Mouse (Mus musculus) adrenal gland, adult 18-20 months (tissue): ENCODE measurements around the gene Mrpl27. TPM values are rescaled to one million over a fixed set of nuclear protein-coding genes. Genes with fewer than 3 reads are reported as not detected.
"Not testable (repeated sequence)": the region's sequence is repeated elsewhere in the genome, so short reads cannot be mapped to it uniquely, and the experiment has no call there.

Experiments
- DNase-seq, 2 experiments: peaks; one replicate each; pipeline ENCODE4 v3.0.0; 2021 to 2022; ENCODE audit warnings: low spot score in 2 of 2
- total RNA-seq, 2 experiments: library from RNA; stranded (reverse); gene quantifications; 1 replicate in 1 of 2; 2 replicates in 1 of 2; pipeline ENCODE4 v1.2.3; 2021

Mrpl27 gene
- total RNA-seq, 2 experiments from 2014 or later, result 65.8 to 73.0 TPM

DNA sequence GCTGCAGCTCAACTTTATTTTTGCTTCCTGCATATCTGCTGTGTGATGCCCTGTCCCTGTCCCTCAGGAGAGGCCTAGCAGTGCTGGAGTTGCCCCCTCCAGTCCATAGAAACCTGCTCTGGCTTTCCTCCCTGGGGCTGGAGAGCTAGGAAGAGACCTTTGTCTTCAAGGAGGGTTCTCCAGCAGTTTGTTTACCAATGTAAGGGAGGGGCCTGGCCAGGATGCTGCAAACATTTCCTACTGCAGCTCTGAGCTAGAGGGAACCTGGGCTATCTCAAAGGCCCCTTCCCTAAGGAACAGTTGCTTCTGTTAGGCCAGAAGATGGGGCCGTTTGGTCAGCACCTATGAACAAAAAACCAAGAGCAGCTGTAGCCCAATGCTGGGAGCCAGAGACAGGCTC is 7.8 kb downstream of the Mrpl27 start:
- DNase-seq, result no peak

DNA sequence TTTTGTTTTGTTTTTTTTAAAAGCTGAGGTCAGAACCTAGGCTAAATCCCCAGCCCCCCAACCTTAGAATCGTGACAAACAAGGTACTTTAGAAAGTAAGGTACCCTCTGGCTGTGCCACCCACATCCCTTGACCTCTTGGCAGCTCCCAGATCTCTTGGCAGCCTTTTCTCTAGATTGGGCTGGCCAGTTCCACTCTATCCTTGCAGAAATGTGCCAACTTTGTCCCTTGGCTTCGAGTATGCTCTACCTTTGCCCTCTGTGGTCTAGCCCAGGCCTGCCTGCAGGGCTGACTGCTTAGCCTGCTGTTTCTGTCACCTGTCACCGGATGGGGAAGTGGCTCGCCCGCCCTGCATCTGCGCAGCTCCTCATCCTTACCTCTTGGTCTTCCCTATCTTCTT is 11.7 kb downstream of the Mrpl27 start:
- DNase-seq, result no peak

- DNase-seq, result no peak
These were observed 21.4 kb downstream of the Mrpl27 start for GRCm38 (mm10) chr11:94674984-94675383.

DNA sequence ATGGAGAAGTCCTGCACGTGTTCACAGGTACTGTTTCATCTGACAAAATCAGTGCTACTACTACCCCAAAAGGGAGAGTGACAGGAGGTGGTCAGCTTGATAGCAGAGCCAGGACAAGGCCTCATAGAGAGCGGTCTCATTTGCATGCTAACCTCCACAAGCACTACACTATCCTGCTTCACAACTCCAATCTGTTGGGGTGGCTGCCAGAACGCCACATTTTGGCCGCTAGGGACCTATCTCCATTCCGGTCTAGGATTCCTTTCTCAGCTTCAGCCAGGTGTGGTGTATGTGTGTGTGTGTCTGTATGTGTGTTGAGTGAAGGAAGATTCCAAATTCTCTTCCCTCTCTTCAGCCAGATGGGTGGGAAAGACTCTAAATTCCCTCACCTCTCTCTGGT is 21.9 kb downstream of the Mrpl27 start:
- no peak for DNase-seq

GRCm38 (mm10) chr11:94676308-94676707 is 22.7 kb downstream of the Mrpl27 start:
- DNase-seq, result no peak

DNA sequence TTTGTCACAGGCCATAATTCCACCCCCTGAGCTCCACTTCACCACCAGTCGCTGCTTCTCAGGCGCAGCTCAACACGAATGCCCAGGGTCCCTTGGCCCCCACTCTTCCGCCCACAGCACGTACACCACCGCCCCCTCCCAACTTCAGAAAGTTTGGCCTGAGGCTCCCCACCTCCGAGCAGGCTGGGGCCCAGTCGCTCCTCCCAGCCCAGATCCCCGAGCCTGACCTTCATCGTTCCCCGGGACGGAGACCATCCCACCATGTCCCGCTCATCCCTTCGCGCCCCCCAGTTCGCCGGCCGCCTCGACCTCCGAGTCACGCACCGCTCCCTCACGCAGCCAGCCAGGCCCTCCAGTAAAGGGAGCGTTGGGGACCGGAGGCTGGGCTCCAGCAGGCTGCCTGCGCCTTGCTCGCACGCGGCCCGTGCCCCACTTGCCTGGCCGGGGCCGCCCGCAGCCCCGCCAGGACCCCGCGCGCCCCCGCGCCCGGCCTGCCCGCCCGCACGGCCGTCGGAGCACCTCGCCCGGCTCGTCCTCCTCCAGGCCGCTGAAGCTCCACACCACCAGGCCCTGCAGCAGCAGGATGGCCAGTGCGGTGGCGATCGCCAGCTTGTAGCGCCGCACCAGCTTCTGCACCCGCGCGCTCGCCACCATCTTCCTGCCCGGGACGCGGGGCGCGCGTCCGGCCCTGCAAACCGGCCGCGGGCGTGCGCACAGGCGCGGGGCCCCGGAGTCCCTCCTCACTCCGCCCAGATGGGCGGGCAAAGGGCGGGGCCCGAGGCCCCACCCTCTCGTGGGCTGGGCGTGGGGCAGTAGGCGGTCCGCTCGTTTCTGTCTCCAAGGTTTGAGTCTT is 23.4 kb downstream of the Mrpl27 start, which contains the start of gene Xylt2:
TSS of gene Xylt2 (minus strand) at position 762 of the 853 bp plus-strand sequence.
- peak; percentile 93 to 95 for DNase-seq

DNA sequence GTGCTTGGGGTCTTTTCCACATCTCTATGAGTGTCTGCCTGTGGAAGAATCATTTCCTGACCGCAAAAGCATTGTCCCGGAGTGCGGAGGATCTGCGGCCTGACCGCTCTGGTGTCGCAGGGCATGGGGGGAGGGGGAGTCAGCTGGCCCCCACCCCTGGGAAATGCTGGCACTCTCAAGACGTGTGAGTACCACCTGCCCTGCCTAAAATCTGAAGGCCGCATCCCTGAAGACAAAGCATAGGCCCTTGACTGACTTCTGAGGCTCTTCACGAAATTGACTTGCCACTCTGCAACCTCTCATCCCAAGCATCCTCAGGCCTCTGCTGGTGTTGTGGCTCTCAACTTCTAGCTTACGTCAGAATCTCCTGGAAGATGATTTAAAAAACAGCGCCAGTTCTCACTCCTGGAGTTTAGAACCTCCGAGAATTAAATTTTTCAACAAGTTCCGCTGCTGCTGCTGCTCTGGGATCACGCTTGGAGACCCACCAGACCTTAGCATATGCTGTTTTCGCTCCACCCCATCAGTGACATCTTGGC is 24.1 kb downstream of the Mrpl27 start:
- DNase-seq, result no peak

DNA sequence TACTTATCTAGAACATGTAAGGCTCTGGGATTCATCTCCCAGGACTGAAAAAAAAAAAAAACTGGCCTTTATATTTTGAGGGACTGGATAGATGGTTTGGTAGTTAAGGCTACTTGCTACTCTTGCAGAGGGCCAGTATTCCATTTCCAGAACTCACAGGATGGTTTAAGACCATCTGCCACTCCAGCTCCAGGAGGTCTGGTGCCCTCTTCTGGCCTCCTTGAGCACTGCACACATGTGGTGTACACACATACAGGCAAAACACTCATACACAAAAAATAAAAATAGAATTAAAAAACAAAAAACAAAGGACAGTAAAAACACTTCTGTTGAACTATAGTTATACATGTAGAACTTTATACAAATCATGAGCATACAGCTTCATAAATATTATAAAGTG is 27.1 kb downstream of the Mrpl27 start:
- no peak for DNase-seq

GRCm38 (mm10) chr11:94681640-94682039 is 28.1 kb downstream of the Mrpl27 start:
- no peak for DNase-seq

GRCm38 (mm10) chr11:94682427-94682826 is 28.9 kb downstream of the Mrpl27 start:
- no peak for DNase-seq

DNA sequence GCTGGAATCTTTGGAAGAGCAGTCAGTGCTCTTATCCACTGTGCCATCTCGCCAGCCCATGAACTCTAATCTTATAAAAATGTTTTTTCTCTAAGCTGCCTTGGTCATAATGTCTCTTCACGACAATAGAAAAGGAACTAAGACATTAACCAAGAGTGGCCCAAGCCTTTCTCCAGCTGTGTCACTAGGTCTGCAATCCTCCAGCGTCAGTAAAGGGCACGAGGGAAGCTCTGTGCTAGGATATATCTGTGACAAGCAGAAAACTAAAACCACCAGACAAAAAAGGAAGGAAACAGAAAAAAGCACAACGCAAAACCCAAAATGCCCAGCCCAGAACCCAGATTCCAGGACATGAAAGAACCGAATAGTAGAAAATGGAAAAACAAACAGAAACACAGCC is 33.6 kb downstream of the Mrpl27 start:
- DNase-seq, result no peak

GRCm38 (mm10) chr11:94692502-94692901 is 38.9 kb downstream of the Mrpl27 start:
- not testable (repeated sequence) for DNase-seq

DNA sequence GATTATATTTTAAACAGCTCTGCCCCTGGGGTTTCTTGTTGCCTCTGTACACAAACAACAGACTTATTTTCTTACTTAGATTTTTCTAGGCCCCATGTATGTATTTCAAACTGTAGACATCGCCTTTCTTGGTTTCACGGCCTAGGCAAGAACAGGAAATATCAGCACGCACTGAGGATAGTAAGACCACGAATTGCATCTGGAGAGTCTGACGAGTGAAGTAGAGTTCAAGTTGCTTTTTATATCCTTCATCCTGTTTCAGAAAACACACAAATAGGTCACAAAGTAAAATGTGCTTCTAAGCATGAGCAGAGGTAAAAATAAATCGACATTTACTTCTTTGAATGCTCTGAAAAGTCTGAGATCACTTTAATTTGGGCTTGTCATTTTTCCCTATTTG is 41.9 kb downstream of the Mrpl27 start:
- no peak for DNase-seq

DNA sequence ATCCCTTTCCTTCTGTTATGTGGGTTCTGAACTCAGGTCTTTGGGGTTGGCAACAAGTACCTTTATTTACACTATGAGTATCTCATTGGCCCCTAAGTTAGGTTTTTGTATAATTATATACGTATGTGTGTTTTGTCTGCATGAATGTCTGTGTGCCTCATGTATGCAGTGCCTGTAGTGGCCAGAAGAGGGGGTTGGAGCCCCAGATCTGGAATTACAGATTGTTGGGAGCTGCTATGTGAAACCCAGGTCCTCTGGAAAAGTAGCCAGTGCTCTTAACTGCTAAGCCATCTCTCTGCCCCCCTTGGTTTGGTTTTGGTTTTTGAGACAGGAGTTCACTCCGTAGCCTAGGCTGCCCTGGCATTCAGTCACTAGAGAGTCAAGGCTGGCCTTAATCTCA is 43.6 kb downstream of the Mrpl27 start:
- no peak for DNase-seq

DNA sequence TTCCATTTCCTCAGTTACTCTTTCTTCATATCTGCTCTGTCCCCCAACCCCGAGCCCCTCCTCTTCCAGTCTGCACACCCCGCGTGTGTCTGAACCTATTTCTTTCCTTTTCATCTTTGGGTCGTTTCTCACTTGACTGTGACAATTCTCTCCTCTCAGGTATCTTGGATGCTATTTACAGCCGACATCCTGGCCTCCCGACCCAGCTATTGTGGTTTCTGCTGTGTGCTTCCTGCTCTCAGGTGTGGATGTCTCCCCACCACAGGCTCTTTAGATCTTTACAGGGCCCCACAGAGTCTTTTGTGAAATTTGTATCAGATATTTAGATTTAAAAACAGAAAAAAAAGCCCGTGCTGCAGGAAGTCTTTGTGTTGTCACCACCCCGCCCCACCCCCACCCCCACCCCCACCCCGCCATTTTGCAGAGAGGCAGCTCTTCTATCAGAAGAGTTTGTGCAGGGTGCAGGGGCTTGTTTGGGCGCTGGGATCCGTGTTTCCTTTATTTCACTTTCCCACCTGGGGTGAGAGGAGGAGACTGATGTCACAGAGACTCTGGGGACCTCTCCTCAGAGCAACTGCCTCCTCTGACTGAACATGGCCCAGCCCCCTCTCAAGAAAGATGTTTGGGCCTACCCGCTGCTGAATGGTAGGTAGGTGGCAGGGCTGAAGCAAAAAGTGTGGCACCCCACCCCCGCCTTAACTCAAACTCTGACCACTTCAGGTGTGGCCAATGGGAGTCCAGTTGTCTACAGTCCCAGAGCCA is 44.3 kb downstream of the Mrpl27 start:
- no peak for DNase-seq

DNA sequence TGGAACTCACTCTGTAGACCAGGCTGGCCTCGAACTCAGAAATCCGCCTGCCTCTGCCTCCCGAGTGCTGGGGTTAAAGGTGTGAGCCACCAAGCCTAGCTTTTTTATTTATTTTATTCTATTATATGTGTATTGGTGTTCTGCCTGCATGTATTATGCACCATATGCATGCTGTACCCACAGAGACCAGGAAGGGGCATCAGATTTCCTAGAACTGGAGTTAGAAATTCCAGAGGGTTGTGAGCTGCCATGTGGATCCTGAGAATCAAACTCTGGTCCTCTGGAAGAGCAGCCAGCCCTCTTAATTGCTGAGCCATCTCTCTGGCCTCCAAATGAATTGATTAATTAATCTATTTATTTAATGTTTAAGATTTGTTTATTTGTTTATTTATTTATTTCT is 45.8 kb downstream of the Mrpl27 start:
- DNase-seq, result no peak

DNA sequence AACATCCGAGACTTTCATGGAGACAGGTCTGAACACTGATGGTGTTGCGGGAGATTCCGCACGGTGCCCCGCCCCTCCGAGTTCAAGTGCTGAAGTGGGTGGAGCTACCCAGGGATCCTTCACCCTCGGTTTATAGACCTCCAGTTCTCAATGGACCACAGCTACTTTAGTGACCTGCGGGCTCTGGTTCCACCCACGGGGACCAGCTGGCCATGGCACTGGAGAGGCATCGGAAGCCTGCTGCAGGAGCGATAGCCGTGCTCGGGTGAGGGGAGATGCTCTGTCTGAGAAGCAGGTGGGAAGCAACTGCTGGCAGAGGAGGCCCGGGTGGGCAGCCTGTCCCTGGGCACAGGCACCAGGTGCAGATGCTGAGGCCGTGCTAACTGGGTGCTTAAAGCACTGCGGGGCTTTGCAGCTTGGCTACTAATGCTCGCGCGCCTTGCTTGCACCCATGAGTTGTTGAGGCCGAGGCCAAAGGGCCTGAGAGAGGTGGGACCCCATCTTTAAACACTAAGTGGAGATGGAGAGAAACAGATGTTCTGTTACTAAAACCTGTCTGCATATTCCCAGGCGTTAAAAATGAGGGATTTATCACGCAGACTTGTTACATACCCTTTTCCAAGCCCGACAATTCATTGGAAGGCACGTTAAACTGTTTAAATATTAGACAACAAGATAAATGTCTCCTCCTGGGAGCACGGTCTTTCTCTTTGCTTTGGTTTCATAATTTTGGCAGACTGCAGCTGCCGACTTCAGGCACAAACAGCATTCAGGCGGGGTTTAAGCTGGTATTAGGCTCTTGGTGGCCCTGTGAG is 48.0 kb downstream of the Mrpl27 start:
- no peak for DNase-seq

DNA sequence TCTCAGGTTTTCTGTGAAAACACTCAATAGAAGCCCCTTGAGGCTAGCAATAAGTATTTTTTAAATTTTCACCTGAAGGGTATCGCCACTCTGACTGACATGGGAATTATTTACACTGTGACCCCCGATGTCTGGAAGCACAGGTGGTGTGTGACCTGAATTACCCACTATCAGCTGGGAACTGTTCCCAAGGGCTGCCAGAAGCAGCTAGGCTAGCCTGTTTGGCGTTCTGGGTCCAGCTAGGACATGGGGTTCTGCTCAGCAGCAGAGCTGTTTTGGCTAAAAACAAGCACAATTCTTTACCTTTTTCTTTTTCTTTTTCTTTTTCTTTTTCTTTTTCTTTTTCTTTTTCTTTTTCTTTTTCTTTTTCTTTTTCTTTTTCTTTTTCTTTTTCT is 48.6 kb downstream of the Mrpl27 start:
- no peak for DNase-seq

GRCm38 (mm10) chr11:94704020-94704419 is 50.5 kb downstream of the Mrpl27 start:
- no peak for DNase-seq

DNA sequence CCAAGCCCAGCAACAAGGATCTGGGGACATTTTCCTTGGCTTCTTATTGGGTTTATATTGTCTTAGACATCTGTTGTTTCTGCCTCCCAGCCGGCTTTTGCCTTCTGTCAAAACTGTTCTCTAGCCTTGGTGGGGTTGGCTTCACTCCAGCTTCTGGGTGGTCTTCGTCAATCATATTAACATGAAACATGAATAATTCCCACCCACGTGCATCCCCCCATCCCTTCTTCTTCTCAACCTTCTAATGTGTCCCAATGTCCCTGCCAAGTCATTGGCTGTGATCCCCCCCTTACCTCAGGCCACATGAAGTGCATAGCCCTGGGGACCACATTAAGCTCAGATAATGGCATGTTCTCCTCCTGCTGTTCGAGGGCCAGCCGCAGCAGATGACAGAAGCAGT is 50.9 kb downstream of the Mrpl27 start, which contains the start of gene Gm11541:
TSS of gene Gm11541 (minus strand) at position 28 of the 400 bp plus-strand sequence.
- no peak for DNase-seq
